Mouse (Mus musculus): ENCODE data around the gene Fam20c.

The Fam20c gene

GRCm38 (mm10) chr5:138756311-138757085, 2.2 kb downstream of the Fam20c start:
- no peak for DNase-seq (ENCODE audit: low read depth in 2 of 2, low spot score in 2 of 2)

GRCm38 (mm10) chr5:138757135-138757534, 2.8 kb downstream of the Fam20c start:
- DNase-seq (ENCODE audit: low read depth in 2 of 2, low spot score in 2 of 2) = no peak

GRCm38 (mm10) chr5:138757616-138758015, 3.3 kb downstream of the Fam20c start:
- DNase-seq (ENCODE audit: low read depth in 2 of 2, low spot score in 2 of 2) = no peak

- DNase-seq (ENCODE audit: low read depth in 2 of 2, low spot score in 2 of 2) = no peak
Observed at GRCm38 (mm10) chr5:138758533-138758932, 4.2 kb downstream of the Fam20c start.

GRCm38 (mm10) chr5:138761836-138762334, 7.6 kb downstream of the Fam20c start:
- no peak for DNase-seq (ENCODE audit: low read depth in 2 of 2, low spot score in 2 of 2)

GRCm38 (mm10) chr5:138762361-138762760, 8.0 kb downstream of the Fam20c start:
- DNase-seq (ENCODE audit: low read depth in 2 of 2, low spot score in 2 of 2) = no peak

GRCm38 (mm10) chr5:138764601-138765000, 10.3 kb downstream of the Fam20c start:
- no peak for DNase-seq (ENCODE audit: low read depth in 2 of 2, low spot score in 2 of 2)

GRCm38 (mm10) chr5:138767650-138768049, 13.3 kb downstream of the Fam20c start:
- DNase-seq (ENCODE audit: low read depth in 2 of 2, low spot score in 2 of 2) = no peak

GRCm38 (mm10) chr5:138768704-138769103, 14.4 kb downstream of the Fam20c start:
- DNase-seq (ENCODE audit: low read depth in 2 of 2, low spot score in 2 of 2) = no peak

- DNase-seq (ENCODE audit: low read depth in 2 of 2, low spot score in 2 of 2) = no peak
Observed at GRCm38 (mm10) chr5:138769126-138769525, 14.8 kb downstream of the Fam20c start.

- DNase-seq (ENCODE audit: low read depth in 2 of 2, low spot score in 2 of 2) = no peak
Observed at GRCm38 (mm10) chr5:138775096-138775495, 20.8 kb downstream of the Fam20c start.

GRCm38 (mm10) chr5:138776346-138776745, 22.0 kb downstream of the Fam20c start:
- DNase-seq (ENCODE audit: low read depth in 2 of 2, low spot score in 2 of 2) = no peak

GRCm38 (mm10) chr5:138778731-138779463, 24.6 kb downstream of the Fam20c start:
- DNase-seq (ENCODE audit: low read depth in 2 of 2, low spot score in 2 of 2) = no peak

- DNase-seq (ENCODE audit: low read depth in 2 of 2, low spot score in 2 of 2) = no peak
Observed at GRCm38 (mm10) chr5:138779655-138780054, 25.3 kb downstream of the Fam20c start.

- no peak for DNase-seq (ENCODE audit: low read depth in 2 of 2, low spot score in 2 of 2)
Observed at GRCm38 (mm10) chr5:138782697-138783096, 28.4 kb downstream of the Fam20c start.

- DNase-seq (ENCODE audit: low read depth in 2 of 2, low spot score in 2 of 2) = no peak
Observed at GRCm38 (mm10) chr5:138783181-138783580, 28.9 kb downstream of the Fam20c start.

- no peak for DNase-seq (ENCODE audit: low read depth in 2 of 2, low spot score in 2 of 2)
Observed at GRCm38 (mm10) chr5:138785986-138786515, 31.7 kb downstream of the Fam20c start.

GRCm38 (mm10) chr5:138787648-138788047, 33.3 kb downstream of the Fam20c start:
- no peak for DNase-seq (ENCODE audit: low read depth in 2 of 2, low spot score in 2 of 2)

GRCm38 (mm10) chr5:138788481-138789211, 34.3 kb downstream of the Fam20c start:
- DNase-seq (ENCODE audit: low read depth in 2 of 2, low spot score in 2 of 2) = no peak

GRCm38 (mm10) chr5:138790954-138791480, 36.7 kb downstream of the Fam20c start:
- no peak for DNase-seq (ENCODE audit: low read depth in 2 of 2, low spot score in 2 of 2)

GRCm38 (mm10) chr5:138801588-138802116, 47.3 kb downstream of the Fam20c start:
- no peak for DNase-seq (ENCODE audit: low read depth in 2 of 2, low spot score in 2 of 2)
